Mouse (Mus musculus) spleen, embryonic (tissue): Measurements from ENCODE around the gene Rps27rt.
"Not testable (repeated sequence)": the region's sequence is repeated elsewhere in the genome, so short reads cannot be mapped to it uniquely, and the experiment has no call there.

Source experiments
- CTCF ChIA-PET: fragments of 350-600 bp; sonication (Branson Sonifier 250); formaldehyde crosslinking; loops from one replicate; lab custom pipeline; 2022; lab: Charles Lee

Rps27rt gene

GRCm38 (mm10) chr9:114982689-114983360 is at the start of gene Rps27rt:
Gene Rps27rt, minus strand, starts transcription at chr9:114982739.
- CTCF ChIA-PET: interaction anchor here (0.6 kb wide), 1 partner anchor 15 kb away, joined by 3 read pairs; no protein-coding TSS in a partner anchor

- CTCF ChIA-PET: not testable (repeated sequence)
Measured at GRCm38 (mm10) chr9:115031046-115031445, 48.5 kb upstream of the Rps27rt start.

GRCm38 (mm10) chr9:115030581-115030980 is 48.0 kb upstream of the Rps27rt start:
- CTCF ChIA-PET: no interaction called here

GRCm38 (mm10) chr9:115029307-115029706 is 46.8 kb upstream of the Rps27rt start:
- CTCF ChIA-PET: no interaction called here

GRCm38 (mm10) chr9:115023708-115024383 is 41.3 kb upstream of the Rps27rt start:
- CTCF ChIA-PET: interaction anchor here (0.8 kb wide), 1 partner anchor 900 kb away, joined by 3 read pairs; no protein-coding TSS in a partner anchor

- CTCF ChIA-PET: interaction anchor here (0.8 kb wide), 1 partner anchor 901 kb away, joined by 3 read pairs; no protein-coding TSS in a partner anchor
Measured at GRCm38 (mm10) chr9:115023137-115023536, 40.6 kb upstream of the Rps27rt start.

GRCm38 (mm10) chr9:115021419-115021818 is 38.9 kb upstream of the Rps27rt start:
- CTCF ChIA-PET: no interaction called here

GRCm38 (mm10) chr9:115020141-115020540 is 37.6 kb upstream of the Rps27rt start:
- CTCF ChIA-PET: no interaction called here

GRCm38 (mm10) chr9:115012367-115012766 is 29.8 kb upstream of the Rps27rt start:
- CTCF ChIA-PET: no interaction called here

- CTCF ChIA-PET: no interaction called here
Measured at GRCm38 (mm10) chr9:115008194-115008593, 25.7 kb upstream of the Rps27rt start.

GRCm38 (mm10) chr9:115007776-115008175 is 25.2 kb upstream of the Rps27rt start:
- CTCF ChIA-PET: no interaction called here

GRCm38 (mm10) chr9:115005446-115005845 is 22.9 kb upstream of the Rps27rt start:
- CTCF ChIA-PET: no interaction called here

- CTCF ChIA-PET: no interaction called here
Measured at GRCm38 (mm10) chr9:114999771-115000146, 17.2 kb upstream of the Rps27rt start.

GRCm38 (mm10) chr9:114999010-114999770 is 16.7 kb upstream of the Rps27rt start:
- CTCF ChIA-PET: no interaction called here

GRCm38 (mm10) chr9:114996489-114996888 is 13.9 kb upstream of the Rps27rt start:
- CTCF ChIA-PET: interaction anchor here (0.6 kb wide), 1 partner anchor 1337 kb away, joined by 12 read pairs; no protein-coding TSS in a partner anchor

GRCm38 (mm10) chr9:114995716-114996115 is 13.2 kb upstream of the Rps27rt start:
- CTCF ChIA-PET: interaction anchor here (0.5 kb wide), 1 partner anchor 73 kb away, joined by 4 read pairs; no protein-coding TSS in a partner anchor

GRCm38 (mm10) chr9:114995250-114995649 is 12.7 kb upstream of the Rps27rt start:
- CTCF ChIA-PET: interaction anchor here (0.6 to 0.7 kb wide), 2 partner anchors 27 to 46 kb away, joined by 3 read pairs; no protein-coding TSS in a partner anchor

GRCm38 (mm10) chr9:114992528-114992927 is 10.0 kb upstream of the Rps27rt start:
- CTCF ChIA-PET: no interaction called here

- CTCF ChIA-PET: no interaction called here
Measured at GRCm38 (mm10) chr9:114990421-114990820, 7.9 kb upstream of the Rps27rt start.

GRCm38 (mm10) chr9:114988610-114989327 is 6.2 kb upstream of the Rps27rt start:
- CTCF ChIA-PET: no interaction called here

GRCm38 (mm10) chr9:114988029-114988428 is 5.5 kb upstream of the Rps27rt start:
- CTCF ChIA-PET: no interaction called here
